Mouse (Mus musculus): ENCODE results near the gene Bcar3. TPM values are rescaled to one million over a fixed set of nuclear protein-coding genes. Genes with fewer than 3 reads are reported as not detected.
A peak's percentile ranks its signal among the peaks of the same experiment; 100 is the strongest.
"Not testable (repeated sequence)": the region's sequence is repeated elsewhere in the genome, so short reads cannot be mapped to it uniquely, and the experiment has no call there.

The Bcar3 gene
- polyA plus RNA-seq, 1 experiment = 17.2 TPM

GRCm38 (mm10) chr3:122287195-122287594 is 6.7 kb upstream of the Bcar3 start:
- WGBS = 82% methylated on average over 5 of the region's 5 CpGs
- no peaks in the 10 kb centered on the region for H3K4me1 ChIP-seq (ENCODE audit: control insufficient read depth, insufficient read depth, low read length)
- no peak for TF ChIP-seq POLR2A (IDR thresholded peaks at IDR 0.05; ENCODE audit: borderline replicate concordance, insufficient read depth, low read length)
- TF ChIP-seq CTCF (IDR thresholded peaks at IDR 0.05; ENCODE audit: borderline replicate concordance, insufficient read depth, low read depth, low read length) = no peak

GRCm38 (mm10) chr3:122288613-122289195 is 5.2 kb upstream of the Bcar3 start:
- 85% methylated on average over 5 of the region's 5 CpGs for WGBS

More at GRCm38 (mm10) chr3:122287195-122287594, 6.7 kb upstream of the Bcar3 start:
- Histone ChIP-seq H3K4me3 (replicated peaks; ENCODE audit: insufficient read depth, low read depth, low read length) (no peak overlapping the region), H3K27me3 (ENCODE audit: control insufficient read depth, insufficient read depth, low read length) (no peaks in the 10 kb centered on the region), H3K27ac (ENCODE audit: insufficient read depth, low read length) (no peak overlapping the region)
- DNase-seq = no peak

GRCm38 (mm10) chr3:122289344-122289743 is 4.6 kb upstream of the Bcar3 start:
- not testable (repeated sequence) for H3K4me1 ChIP-seq (ENCODE audit: control insufficient read depth, insufficient read depth, low read length); H3K27me3 ChIP-seq (ENCODE audit: control insufficient read depth, insufficient read depth, low read length); H3K27ac ChIP-seq (ENCODE audit: insufficient read depth, low read length); H3K4me3 ChIP-seq (replicated peaks; ENCODE audit: insufficient read depth, low read depth, low read length); DNase-seq
- whole genome bisulfite sequencing = 72% methylated on average over 4 of the region's 4 CpGs

More at GRCm38 (mm10) chr3:122288613-122289195, 5.2 kb upstream of the Bcar3 start:
- Histone ChIP-seq H3K27me3 (ENCODE audit: control insufficient read depth, insufficient read depth, low read length) (no peaks in the 10 kb centered on the region), H3K27ac (ENCODE audit: insufficient read depth, low read length) (no peak overlapping the region), H3K4me1 (ENCODE audit: control insufficient read depth, insufficient read depth, low read length) (no peaks in the 10 kb centered on the region), H3K4me3 (replicated peaks; ENCODE audit: insufficient read depth, low read depth, low read length) (no peak overlapping the region)
- TF ChIP-seq POLR2A (IDR thresholded peaks at IDR 0.05; ENCODE audit: borderline replicate concordance, insufficient read depth, low read length) (no peak), CTCF (IDR thresholded peaks at IDR 0.05; ENCODE audit: borderline replicate concordance, insufficient read depth, low read depth, low read length) (no peak)
- DNase-seq = no peak

- DNase-seq = no peak
- Histone ChIP-seq H3K4me1 (ENCODE audit: control insufficient read depth, insufficient read depth, low read length) (no peaks in the 10 kb centered on the region), H3K27me3 (ENCODE audit: control insufficient read depth, insufficient read depth, low read length) (no peaks in the 10 kb centered on the region), H3K4me3 (replicated peaks; ENCODE audit: insufficient read depth, low read depth, low read length) (no peak overlapping the region), H3K27ac (ENCODE audit: insufficient read depth, low read length) (no peak overlapping the region)
- TF ChIP-seq CTCF (IDR thresholded peaks at IDR 0.05; ENCODE audit: borderline replicate concordance, insufficient read depth, low read depth, low read length) (no peak), POLR2A (IDR thresholded peaks at IDR 0.05; ENCODE audit: borderline replicate concordance, insufficient read depth, low read length) (no peak)
- WGBS = 64% methylated on average over 7 of the region's 7 CpGs
These were observed 3.2 kb upstream of the Bcar3 start for GRCm38 (mm10) chr3:122290696-122291095.

GRCm38 (mm10) chr3:122291828-122292227 is 2.1 kb upstream of the Bcar3 start:
- H3K27ac ChIP-seq (ENCODE audit: insufficient read depth, low read length) = no peak overlapping the region
- H3K4me3 ChIP-seq (replicated peaks; ENCODE audit: insufficient read depth, low read depth, low read length) = peak overlapping the region; percentile 32
- no peak for TF ChIP-seq POLR2A (IDR thresholded peaks at IDR 0.05; ENCODE audit: borderline replicate concordance, insufficient read depth, low read length)
- TF ChIP-seq CTCF (IDR thresholded peaks at IDR 0.05; ENCODE audit: borderline replicate concordance, insufficient read depth, low read depth, low read length) = no peak
- H3K27me3 ChIP-seq (ENCODE audit: control insufficient read depth, insufficient read depth, low read length) = no peaks in the 10 kb centered on the region
- DNase-seq = no peak
- peaks cover under 1% of the 10 kb centered on the region; the same call in 1 of the 2 replicates for H3K4me1 ChIP-seq (ENCODE audit: control insufficient read depth, insufficient read depth, low read length)
- 40% methylated on average over 12 of the region's 12 CpGs for WGBS

GRCm38 (mm10) chr3:122292300-122293222 is 1.4 kb upstream of the Bcar3 start:
- H3K27me3 ChIP-seq (ENCODE audit: control insufficient read depth, insufficient read depth, low read length) = no peaks in the 10 kb centered on the region
- TF ChIP-seq CTCF (IDR thresholded peaks at IDR 0.05; ENCODE audit: borderline replicate concordance, insufficient read depth, low read depth, low read length) = no peak
- TF ChIP-seq POLR2A (IDR thresholded peaks at IDR 0.05; ENCODE audit: borderline replicate concordance, insufficient read depth, low read length) = no peak
- 2% methylated on average over 54 of the region's 54 CpGs for WGBS

GRCm38 (mm10) chr3:122293223-122293953 is 548 bp upstream of the Bcar3 start:
- Histone ChIP-seq H3K27me3 (ENCODE audit: control insufficient read depth, insufficient read depth, low read length) (no peaks in the 10 kb centered on the region), H3K4me3 (replicated peaks; ENCODE audit: insufficient read depth, low read depth, low read length) (peak overlapping the region; percentile 67), H3K27ac (ENCODE audit: insufficient read depth, low read length) (peak overlapping the region; percentile 63), H3K4me1 (ENCODE audit: control insufficient read depth, insufficient read depth, low read length) (peaks cover 4% of the 10 kb centered on the region)
- 0 out of 2 replicates have a peak, but pooled peaks have one; percentile 17 for TF ChIP-seq POLR2A (IDR thresholded peaks at IDR 0.05; ENCODE audit: borderline replicate concordance, insufficient read depth, low read length)
- TF ChIP-seq CTCF (IDR thresholded peaks at IDR 0.05; ENCODE audit: borderline replicate concordance, insufficient read depth, low read depth, low read length) = no peak
- 1% methylated on average over 101 of the region's 105 CpGs for WGBS
- DNase-seq = peak; percentile 84 to 86

More at GRCm38 (mm10) chr3:122292300-122293222, 1.4 kb upstream of the Bcar3 start:
- H3K4me3 ChIP-seq (replicated peaks; ENCODE audit: insufficient read depth, low read depth, low read length) = peak overlapping the region; percentile 67
- DNase-seq = peak; percentile 89 to 96
- peaks cover 4% of the 10 kb centered on the region for H3K4me1 ChIP-seq (ENCODE audit: control insufficient read depth, insufficient read depth, low read length)
- H3K27ac ChIP-seq (ENCODE audit: insufficient read depth, low read length) = peak overlapping the region; percentile 63

Measured in cerebellum, adult 2 months (tissue).